Mouse (Mus musculus) liver, embryonic 14.5 days (tissue): ENCODE results near the gene Scyl1.

Experiments used
- CTCF ChIP-seq: IDR thresholded peaks from 2 replicates; pipeline ENCODE4 v1.5.1; 2016; ENCODE audit warnings: antibody characterized with exemption, low read depth, control low read depth
- EP300 ChIP-seq: IDR thresholded peaks from 2 replicates; pipeline ENCODE4 v1.6.1; 2016; ENCODE audit warnings: antibody characterized with exemption, low read depth

- TF ChIP-seq CTCF (no peak), EP300 (no peak)
Measured at GRCm38 (mm10) chr19:5740320-5741317, 30.6 kb downstream of the Scyl1 start, which contains the start of gene Ltbp3.
